Mouse (Mus musculus) kidney, adult 8-10 months (tissue): Measurements from ENCODE around the gene Exoc6.
A peak's percentile ranks its signal among the peaks of the same experiment; 100 is the strongest.

Experiments used
- DNase-seq, 2 experiments: peaks; one replicate each; pipeline ENCODE4 v3.0.0; 2022

The Exoc6 gene

DNA sequence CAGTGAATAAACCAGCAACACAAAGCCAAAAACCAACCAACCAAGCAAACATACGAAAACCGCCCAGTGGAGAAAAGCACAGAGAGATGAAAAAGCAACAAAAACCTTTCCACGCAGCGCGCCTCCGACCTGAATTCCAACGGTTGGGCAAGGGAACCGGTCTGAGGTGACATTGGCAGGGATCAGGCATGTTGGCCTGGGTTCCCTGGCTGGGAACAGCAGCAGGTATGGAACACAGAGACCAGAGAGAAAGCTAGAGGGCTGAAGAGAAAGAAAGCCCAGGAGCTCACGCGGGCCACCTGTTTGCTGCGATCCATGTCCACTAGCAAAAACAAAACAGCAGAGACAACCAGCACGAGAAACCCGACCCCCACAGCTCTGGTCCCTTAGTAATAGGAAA is 144.9 kb downstream of the Exoc6 start:
- no peak for DNase-seq

DNA sequence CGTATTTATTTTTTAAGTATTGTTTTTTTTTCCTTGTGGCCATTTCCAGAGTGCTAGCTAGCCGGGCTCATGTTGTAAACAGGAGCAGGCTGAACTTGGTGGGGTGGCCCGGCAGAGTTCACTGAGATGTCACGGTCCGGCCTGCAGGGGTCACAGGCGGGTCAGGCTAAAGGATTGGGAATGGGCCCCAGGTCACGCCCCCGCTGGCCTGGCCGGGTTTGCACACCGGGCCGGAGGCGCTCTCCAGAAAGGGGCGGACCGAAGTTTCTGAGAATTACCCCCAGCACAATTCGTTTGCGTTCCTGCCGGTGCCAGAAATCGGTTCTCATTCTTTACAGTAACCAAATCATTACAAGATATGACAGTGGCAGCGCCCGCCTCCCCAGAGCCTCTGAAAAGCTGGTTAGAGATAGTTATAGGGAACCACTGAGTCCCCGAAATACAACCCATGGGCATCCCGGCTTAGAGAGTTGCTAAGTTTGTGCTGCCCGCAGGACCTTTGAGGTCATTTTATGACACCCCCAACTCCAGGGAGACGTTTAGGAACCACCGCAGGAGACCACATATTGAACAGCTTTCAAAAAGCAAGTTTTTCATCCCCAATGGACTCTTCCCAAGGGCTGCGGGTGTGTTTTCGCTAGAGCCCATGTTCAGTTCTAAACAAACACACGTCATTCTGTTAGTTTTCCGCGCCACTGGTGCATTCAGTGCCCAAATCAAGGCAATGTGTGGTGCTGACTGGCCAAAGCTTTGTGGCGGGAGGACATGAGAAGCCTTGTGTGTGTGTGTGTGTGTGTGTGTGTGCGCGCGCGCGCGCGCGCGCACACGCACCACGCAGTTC is 145.8 kb downstream of the Exoc6 start:
- DNase-seq = no peak

- DNase-seq = no peak
Observed at GRCm38 (mm10) chr19:37696603-37697334, 146.6 kb downstream of the Exoc6 start.

GRCm38 (mm10) chr19:37697335-37697636 is 147.1 kb downstream of the Exoc6 start:
- DNase-seq = no peak

DNA sequence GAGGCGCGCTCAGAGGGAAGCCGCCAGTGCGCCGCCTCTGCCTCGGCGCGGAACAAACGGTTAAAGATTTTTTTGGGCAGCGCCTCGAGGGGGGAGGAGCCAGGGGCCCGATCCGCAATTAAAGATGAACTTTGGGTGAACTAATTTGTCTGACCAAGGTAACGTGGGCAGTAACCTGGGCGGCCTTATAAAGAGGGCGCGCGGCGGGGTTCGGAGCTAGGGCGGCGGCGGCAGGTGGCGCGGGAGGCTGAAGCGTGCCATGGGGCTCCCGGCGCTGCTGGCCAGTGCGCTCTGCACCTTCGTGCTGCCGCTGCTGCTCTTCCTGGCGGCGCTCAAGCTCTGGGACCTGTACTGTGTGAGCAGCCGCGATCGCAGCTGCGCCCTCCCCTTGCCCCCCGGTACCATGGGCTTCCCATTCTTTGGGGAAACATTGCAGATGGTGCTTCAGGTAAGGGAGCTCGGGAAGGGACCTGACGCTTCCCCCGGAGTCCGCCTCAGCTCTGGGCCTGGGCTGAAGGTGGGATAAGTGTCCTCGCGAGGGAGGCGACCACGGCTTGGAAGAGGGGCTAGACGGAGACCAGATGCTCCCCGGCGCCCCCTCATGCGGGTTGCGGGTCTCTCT is 147.5 kb downstream of the Exoc6 start, which contains the start of gene Cyp26a1:
TSS of gene Cyp26a1 (plus strand) at position 148 of the 622 bp plus-strand sequence.
- DNase-seq = peak in 1 of 2 experiments; percentile 16

GRCm38 (mm10) chr19:37698273-37699160 is 148.3 kb downstream of the Exoc6 start:
- no peak for DNase-seq

- no peak for DNase-seq
Observed at GRCm38 (mm10) chr19:37699711-37700110, 149.5 kb downstream of the Exoc6 start.

GRCm38 (mm10) chr19:37702377-37703076 is 152.3 kb downstream of the Exoc6 start:
- peak; percentile 14 to 37 for DNase-seq

DNA sequence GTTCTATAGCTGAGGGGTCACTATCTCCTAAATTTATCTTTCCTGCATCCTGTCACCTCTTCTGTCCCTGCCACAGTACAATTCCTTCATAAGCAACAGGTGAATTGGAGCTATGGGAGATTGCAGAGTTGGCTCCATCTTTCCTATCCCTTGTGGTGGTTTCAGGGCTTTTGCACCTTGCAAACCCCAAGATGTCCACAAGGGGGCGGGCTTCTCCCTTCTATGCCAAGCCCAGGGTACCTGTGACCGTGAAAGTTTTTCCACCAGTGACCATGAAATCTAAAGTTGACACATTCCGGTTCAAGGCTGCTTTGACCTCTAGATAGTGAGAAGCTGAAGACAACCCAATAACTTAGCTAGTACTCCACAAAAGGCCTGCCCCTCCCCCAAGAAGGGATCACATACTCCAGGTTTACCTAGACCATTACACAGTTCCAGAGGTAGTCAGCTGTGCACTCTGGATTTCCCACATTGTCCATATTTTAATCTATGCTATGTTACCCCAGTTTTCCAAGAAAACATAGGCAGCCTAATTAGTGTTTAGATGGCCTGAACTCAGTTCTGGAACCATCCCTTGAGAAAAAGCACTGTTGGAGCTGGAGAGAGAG is 153.8 kb downstream of the Exoc6 start:
- peak; percentile 27 to 79 for DNase-seq

DNA sequence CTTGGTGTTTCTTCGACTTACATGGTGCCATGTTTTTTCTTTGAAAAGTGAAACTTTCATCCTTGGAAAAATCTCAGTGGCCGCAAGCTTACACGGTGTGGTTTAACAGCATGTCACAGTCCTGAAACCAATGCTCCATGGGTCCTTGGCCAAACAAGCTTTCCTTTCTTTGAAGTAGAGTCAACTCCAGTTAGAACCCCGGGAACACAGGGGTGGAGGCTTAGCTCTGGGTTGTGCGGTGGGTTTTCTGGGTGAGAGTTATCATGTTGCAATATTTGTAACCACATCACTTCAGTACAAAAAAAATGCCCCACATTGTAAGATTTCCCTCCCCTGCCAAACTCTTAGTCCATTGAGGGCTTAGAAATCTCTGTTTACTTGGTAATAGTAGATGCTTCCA is 155.5 kb downstream of the Exoc6 start:
- DNase-seq = no peak

- DNase-seq = no peak
Observed at GRCm38 (mm10) chr19:37714681-37715080, 164.5 kb downstream of the Exoc6 start.

DNA sequence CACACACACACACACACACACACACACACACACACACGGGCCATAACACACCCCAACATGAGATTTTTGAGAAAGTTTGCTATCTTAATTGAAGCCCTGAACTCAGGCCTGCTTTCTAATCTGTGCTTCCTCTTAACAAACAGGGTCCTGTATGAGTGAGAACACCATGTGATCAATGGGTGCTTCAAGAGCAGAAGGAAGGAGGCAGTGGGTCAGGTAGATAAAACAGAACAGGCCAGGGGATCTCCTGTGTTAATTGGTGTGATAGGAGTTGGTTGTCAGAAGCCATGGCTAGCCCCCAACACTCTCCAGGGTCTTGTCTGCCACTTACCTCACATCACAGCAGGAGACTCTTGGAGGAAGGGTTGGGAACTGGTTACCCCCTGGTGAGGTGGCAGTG is 165.8 kb downstream of the Exoc6 start:
- no peak for DNase-seq

GRCm38 (mm10) chr19:37716524-37717175 is 166.4 kb downstream of the Exoc6 start:
- DNase-seq = no peak

DNA sequence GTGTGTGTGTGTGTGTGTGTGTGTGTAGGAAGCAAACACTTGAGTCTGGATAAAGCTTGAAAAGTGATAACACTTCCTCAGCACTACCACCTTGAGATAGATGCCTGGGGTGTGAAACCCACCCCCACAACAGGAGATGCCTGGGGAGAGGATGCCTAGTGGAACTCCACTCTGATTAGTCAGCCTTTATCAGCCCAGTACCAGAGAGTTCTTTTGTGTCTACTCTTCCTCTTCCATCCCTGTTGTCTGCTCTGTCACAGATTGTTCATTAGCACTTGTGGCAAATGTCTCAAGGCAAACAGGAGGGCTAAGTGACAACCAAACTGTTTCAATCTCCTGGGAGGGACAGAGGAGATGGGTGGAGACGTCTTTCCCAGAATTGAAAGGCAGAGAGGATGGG is 168.9 kb downstream of the Exoc6 start:
- DNase-seq = no peak

DNA sequence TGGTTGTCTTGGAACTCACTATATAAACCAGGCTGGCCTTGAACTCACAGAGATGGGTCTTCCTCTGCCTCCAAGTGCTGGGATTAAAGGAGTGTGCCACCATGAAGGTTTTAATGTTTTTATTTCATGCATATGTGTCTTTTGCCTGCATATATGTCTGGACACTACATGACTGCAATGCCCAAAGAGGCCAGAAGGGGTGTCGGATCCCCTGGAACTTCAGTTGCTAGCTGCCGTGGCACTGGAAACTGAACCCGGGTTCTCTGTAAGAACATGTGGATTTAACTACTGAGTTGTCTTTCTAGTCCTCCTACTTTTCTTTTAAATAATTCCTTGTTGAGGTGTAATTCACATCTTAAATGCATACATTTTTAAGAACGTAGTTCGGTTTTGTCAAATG is 174.4 kb downstream of the Exoc6 start:
- no peak for DNase-seq

DNA sequence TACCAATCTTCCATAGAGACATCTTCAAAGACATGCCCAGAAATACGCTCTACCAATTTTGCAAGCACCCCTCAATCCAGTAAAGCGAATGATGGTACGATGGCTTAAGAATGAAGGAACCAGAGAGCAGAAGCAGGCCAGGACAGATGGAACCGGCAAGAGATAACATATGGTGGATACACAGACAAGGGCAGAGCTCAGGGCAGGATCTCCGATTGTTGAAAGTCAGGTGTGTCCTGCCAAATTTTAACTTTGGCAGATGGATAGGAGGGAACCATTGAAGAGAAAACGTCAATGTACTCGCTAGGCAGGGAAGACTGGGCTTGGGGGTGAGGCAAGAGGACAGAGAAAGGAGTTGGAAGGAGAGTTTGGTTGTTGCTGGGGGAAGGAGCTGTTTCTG is 176.4 kb downstream of the Exoc6 start:
- no peak for DNase-seq

DNA sequence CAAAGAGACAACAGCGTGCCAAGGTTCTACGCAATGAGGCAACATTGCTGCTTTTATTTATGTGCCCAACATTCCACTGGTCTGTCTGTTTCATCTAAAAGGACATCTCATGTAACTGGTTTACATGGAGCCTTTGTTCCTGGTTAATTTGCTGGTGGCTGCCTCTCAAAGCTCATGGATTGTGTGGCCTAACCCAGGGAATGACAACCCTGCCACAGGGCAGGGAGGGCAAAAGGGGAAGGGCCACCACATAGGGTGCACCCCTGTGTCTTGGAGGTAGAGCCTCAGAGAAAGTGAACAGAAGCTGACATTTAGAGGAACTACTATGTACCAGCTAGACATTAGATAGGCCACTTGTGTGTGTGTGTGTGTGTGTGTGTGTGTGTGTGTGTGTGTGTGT is 177.1 kb downstream of the Exoc6 start:
- DNase-seq = no peak
